Mouse (Mus musculus): ENCODE measurements around the gene 4931428L18Rik. TPM values are rescaled to one million over a fixed set of nuclear protein-coding genes. Genes with fewer than 3 reads are reported as not detected.
A peak's percentile ranks its signal among the peaks of the same experiment; 100 is the strongest.

4931428L18Rik gene
- not detected in 2 replicates for polyA plus RNA-seq (2014; fragmentation: Nextera tagmentation; extraction: Ambion mirVana)

- Histone ChIP-seq H3K36me3 (ENCODE audit: control insufficient read depth, insufficient read depth, low read length) (no peaks in the 10 kb centered on the region), H3K4me2 (ENCODE audit: low read depth, low read length) (no peak within 1 kb of the TSS), H3K27me3 (replicated peaks; ENCODE audit: control insufficient read depth, insufficient read depth, low read length) (no peaks in the 10 kb centered on the region), H3K9ac (ENCODE audit: low read depth, low read length) (no peak within 1 kb of the TSS), H3K27ac (replicated peaks; ENCODE audit: low read depth, low read length) (no peak within 1 kb of the TSS), H3K4me3 (ENCODE audit: low read depth, low read length) (no peak within 1 kb of the TSS), H3K4me1 (ENCODE audit: control insufficient read depth, insufficient read depth, low read length) (no peaks in the 10 kb centered on the region), H3K9me3 (ENCODE audit: control insufficient read depth, low read length) (no peaks in the 10 kb centered on the region)
- no peak for DNase-seq (ENCODE audit: low spot score)
- no peak for ATAC-seq (ENCODE audit: low read depth)
- WGBS, result 84% methylated on average over 7 of the region's 7 CpGs
Measured at GRCm38 (mm10) chr1:31222564-31222963, at the start of gene 4931428L18Rik, which contains the start of gene Pih1d3. Gene 4931428L18Rik, minus strand, starts transcription at chr1:31222684. Gene Pih1d3, plus strand, starts transcription at chr1:31222838.

GRCm38 (mm10) chr1:31260218-31260923 is 37.9 kb upstream of the 4931428L18Rik start:
- WGBS, result 70% methylated on average over 10 of the region's 10 CpGs
- Histone ChIP-seq H3K4me1 (ENCODE audit: control insufficient read depth, insufficient read depth, low read length) (no peaks in the 10 kb centered on the region), H3K4me3 (ENCODE audit: low read depth, low read length) (no peak overlapping the region), H3K27ac (replicated peaks; ENCODE audit: low read depth, low read length) (no peak overlapping the region), H3K9me3 (ENCODE audit: control insufficient read depth, low read length) (no peaks in the 10 kb centered on the region), H3K4me2 (ENCODE audit: low read depth, low read length) (no peak overlapping the region), H3K27me3 (replicated peaks; ENCODE audit: control insufficient read depth, insufficient read depth, low read length) (no peaks in the 10 kb centered on the region), H3K9ac (ENCODE audit: low read depth, low read length) (no peak overlapping the region), H3K36me3 (ENCODE audit: control insufficient read depth, insufficient read depth, low read length) (no peaks in the 10 kb centered on the region)
- ATAC-seq (ENCODE audit: low read depth) (no peak), DNase-seq (ENCODE audit: low spot score) (no peak)

GRCm38 (mm10) chr1:31233319-31234036 is 11.0 kb upstream of the 4931428L18Rik start:
- H3K4me1 ChIP-seq (ENCODE audit: control insufficient read depth, insufficient read depth, low read length), result no peaks in the 10 kb centered on the region
- no peak overlapping the region for H3K27ac ChIP-seq (replicated peaks; ENCODE audit: low read depth, low read length)
- DNase-seq (ENCODE audit: low spot score) (peak; percentile 47), ATAC-seq (ENCODE audit: low read depth) (peak; percentile 79)
- H3K36me3 ChIP-seq (ENCODE audit: control insufficient read depth, insufficient read depth, low read length), result no peaks in the 10 kb centered on the region
- H3K4me3 ChIP-seq (ENCODE audit: low read depth, low read length), result no peak overlapping the region
- no peak overlapping the region for H3K4me2 ChIP-seq (ENCODE audit: low read depth, low read length)
- no peaks in the 10 kb centered on the region for H3K27me3 ChIP-seq (replicated peaks; ENCODE audit: control insufficient read depth, insufficient read depth, low read length)
- H3K9me3 ChIP-seq (ENCODE audit: control insufficient read depth, low read length), result no peaks in the 10 kb centered on the region
- H3K9ac ChIP-seq (ENCODE audit: low read depth, low read length), result no peak overlapping the region

GRCm38 (mm10) chr1:31220599-31221250 is 1.8 kb downstream of the 4931428L18Rik start:
- no peak overlapping the region for H3K9ac ChIP-seq (ENCODE audit: low read depth, low read length)
- H3K4me3 ChIP-seq (ENCODE audit: low read depth, low read length), result no peak overlapping the region
- no peak overlapping the region for H3K4me2 ChIP-seq (ENCODE audit: low read depth, low read length)
- no peak overlapping the region for H3K27ac ChIP-seq (replicated peaks; ENCODE audit: low read depth, low read length)
- WGBS, result 96% methylated on average over 4 of the region's 4 CpGs
- DNase-seq (ENCODE audit: low spot score), result no peak
- no peaks in the 10 kb centered on the region for H3K27me3 ChIP-seq (replicated peaks; ENCODE audit: control insufficient read depth, insufficient read depth, low read length)
- H3K4me1 ChIP-seq (ENCODE audit: control insufficient read depth, insufficient read depth, low read length), result no peaks in the 10 kb centered on the region
- ATAC-seq (ENCODE audit: low read depth), result no peak
- H3K36me3 ChIP-seq (ENCODE audit: control insufficient read depth, insufficient read depth, low read length), result no peaks in the 10 kb centered on the region
- no peaks in the 10 kb centered on the region for H3K9me3 ChIP-seq (ENCODE audit: control insufficient read depth, low read length)

GRCm38 (mm10) chr1:31214831-31215230 is 7.7 kb downstream of the 4931428L18Rik start:
- no peak overlapping the region for H3K4me3 ChIP-seq (ENCODE audit: low read depth, low read length)
- H3K9me3 ChIP-seq (ENCODE audit: control insufficient read depth, low read length), result no peaks in the 10 kb centered on the region
- H3K9ac ChIP-seq (ENCODE audit: low read depth, low read length), result no peak overlapping the region
- no peaks in the 10 kb centered on the region for H3K36me3 ChIP-seq (ENCODE audit: control insufficient read depth, insufficient read depth, low read length)
- no peak overlapping the region for H3K27ac ChIP-seq (replicated peaks; ENCODE audit: low read depth, low read length)
- no peaks in the 10 kb centered on the region for H3K27me3 ChIP-seq (replicated peaks; ENCODE audit: control insufficient read depth, insufficient read depth, low read length)
- H3K4me1 ChIP-seq (ENCODE audit: control insufficient read depth, insufficient read depth, low read length), result no peaks in the 10 kb centered on the region
- H3K4me2 ChIP-seq (ENCODE audit: low read depth, low read length), result no peak overlapping the region
- ATAC-seq (ENCODE audit: low read depth), result no peak
- DNase-seq (ENCODE audit: low spot score), result no peak
- WGBS, result 61% methylated on average over 1 of the region's 1 CpGs

- Histone ChIP-seq H3K4me1 (ENCODE audit: control insufficient read depth, insufficient read depth, low read length) (no peaks in the 10 kb centered on the region), H3K27me3 (replicated peaks; ENCODE audit: control insufficient read depth, insufficient read depth, low read length) (no peaks in the 10 kb centered on the region), H3K9ac (ENCODE audit: low read depth, low read length) (no peak overlapping the region), H3K27ac (replicated peaks; ENCODE audit: low read depth, low read length) (no peak overlapping the region), H3K36me3 (ENCODE audit: control insufficient read depth, insufficient read depth, low read length) (no peaks in the 10 kb centered on the region), H3K4me2 (ENCODE audit: low read depth, low read length) (no peak overlapping the region), H3K4me3 (ENCODE audit: low read depth, low read length) (no peak overlapping the region), H3K9me3 (ENCODE audit: control insufficient read depth, low read length) (no peaks in the 10 kb centered on the region)
- peak; percentile 83 for DNase-seq (ENCODE audit: low spot score)
- under 1% methylated on average over 5 of the region's 5 CpGs for WGBS
- ATAC-seq (ENCODE audit: low read depth), result no peak
Measured at GRCm38 (mm10) chr1:31210144-31210543, 12.3 kb downstream of the 4931428L18Rik start.

- Histone ChIP-seq H3K27ac (replicated peaks; ENCODE audit: low read depth, low read length) (no peak overlapping the region), H3K4me1 (ENCODE audit: control insufficient read depth, insufficient read depth, low read length) (no peaks in the 10 kb centered on the region), H3K9ac (ENCODE audit: low read depth, low read length) (no peak overlapping the region), H3K27me3 (replicated peaks; ENCODE audit: control insufficient read depth, insufficient read depth, low read length) (no peaks in the 10 kb centered on the region), H3K4me2 (ENCODE audit: low read depth, low read length) (no peak overlapping the region), H3K36me3 (ENCODE audit: control insufficient read depth, insufficient read depth, low read length) (no peaks in the 10 kb centered on the region), H3K9me3 (ENCODE audit: control insufficient read depth, low read length) (no peaks in the 10 kb centered on the region), H3K4me3 (ENCODE audit: low read depth, low read length) (no peak overlapping the region)
- DNase-seq (ENCODE audit: low spot score), result no peak
- no peak for ATAC-seq (ENCODE audit: low read depth)
- 81% methylated on average over 3 of the region's 3 CpGs for WGBS
Measured at GRCm38 (mm10) chr1:31205770-31206169, 16.7 kb downstream of the 4931428L18Rik start.

GRCm38 (mm10) chr1:31205346-31205745 is 17.1 kb downstream of the 4931428L18Rik start:
- no peak for ATAC-seq (ENCODE audit: low read depth)

More at GRCm38 (mm10) chr1:31205346-31205745, 17.1 kb downstream of the 4931428L18Rik start:
- no peak overlapping the region for H3K4me2 ChIP-seq (ENCODE audit: low read depth, low read length)
- WGBS, result 79% methylated on average over 7 of the region's 7 CpGs
- H3K9ac ChIP-seq (ENCODE audit: low read depth, low read length), result no peak overlapping the region
- H3K4me1 ChIP-seq (ENCODE audit: control insufficient read depth, insufficient read depth, low read length), result no peaks in the 10 kb centered on the region
- no peak for DNase-seq (ENCODE audit: low spot score)
- H3K4me3 ChIP-seq (ENCODE audit: low read depth, low read length), result no peak overlapping the region
- no peak overlapping the region for H3K27ac ChIP-seq (replicated peaks; ENCODE audit: low read depth, low read length)
- no peaks in the 10 kb centered on the region for H3K9me3 ChIP-seq (ENCODE audit: control insufficient read depth, low read length)
- H3K27me3 ChIP-seq (replicated peaks; ENCODE audit: control insufficient read depth, insufficient read depth, low read length), result no peaks in the 10 kb centered on the region
- H3K36me3 ChIP-seq (ENCODE audit: control insufficient read depth, insufficient read depth, low read length), result no peaks in the 10 kb centered on the region
